Mouse (Mus musculus) 3134 (cell line): Measurements from ENCODE around the gene Galnt9.

Experiments used
- DNase-seq: peaks from one replicate; pipeline ENCODE4 v3.0.0-alpha.2; 2011; ENCODE audit warnings: low spot score; ENCODE audit not compliant: insufficient read length; ENCODE audit errors: extremely low read depth

Gene Galnt9

DNA sequence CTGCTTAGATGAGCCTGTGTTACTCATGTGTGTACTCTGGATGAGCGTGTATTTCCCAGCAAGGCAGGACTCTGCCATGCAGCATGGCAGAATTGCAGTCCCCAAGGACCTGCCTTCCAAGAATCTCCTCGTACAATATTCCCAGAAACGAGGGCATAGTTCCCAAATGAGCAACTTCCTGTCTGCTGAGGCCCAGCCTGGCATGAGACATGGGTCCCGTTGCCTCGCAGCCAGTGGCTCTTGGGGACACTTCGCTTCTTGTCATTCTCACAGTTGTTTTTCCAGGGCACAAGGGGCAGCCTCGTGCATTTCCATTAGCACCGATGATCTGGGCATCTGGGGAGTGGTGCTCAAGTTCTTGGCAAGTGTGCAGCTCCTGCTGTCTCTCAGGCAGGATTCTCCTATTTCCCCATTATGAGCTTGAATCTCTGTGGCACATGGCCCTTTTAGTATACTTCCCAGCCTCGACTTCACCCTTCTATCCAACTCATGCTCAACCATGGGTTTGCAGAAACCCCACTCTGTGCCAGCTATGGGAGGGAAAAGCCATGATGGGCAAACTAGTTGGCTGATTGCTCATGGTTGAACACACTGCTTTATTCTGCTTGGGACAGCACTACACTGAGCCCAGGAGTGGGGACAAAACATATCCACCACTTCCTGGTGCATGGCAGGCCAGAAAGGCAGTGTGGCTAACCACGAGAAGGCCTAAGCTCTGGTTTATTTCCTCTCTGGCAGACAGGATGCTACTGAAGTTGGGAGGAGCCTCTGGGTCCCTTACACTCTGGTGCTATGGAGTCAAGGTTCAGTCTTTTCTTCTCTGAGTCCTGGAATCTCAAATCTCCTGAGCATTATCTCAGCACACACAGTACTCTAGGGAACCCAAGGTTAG, 38.7 kb downstream of the Galnt9 start:
- DNase-seq, result peak; percentile 40

DNA sequence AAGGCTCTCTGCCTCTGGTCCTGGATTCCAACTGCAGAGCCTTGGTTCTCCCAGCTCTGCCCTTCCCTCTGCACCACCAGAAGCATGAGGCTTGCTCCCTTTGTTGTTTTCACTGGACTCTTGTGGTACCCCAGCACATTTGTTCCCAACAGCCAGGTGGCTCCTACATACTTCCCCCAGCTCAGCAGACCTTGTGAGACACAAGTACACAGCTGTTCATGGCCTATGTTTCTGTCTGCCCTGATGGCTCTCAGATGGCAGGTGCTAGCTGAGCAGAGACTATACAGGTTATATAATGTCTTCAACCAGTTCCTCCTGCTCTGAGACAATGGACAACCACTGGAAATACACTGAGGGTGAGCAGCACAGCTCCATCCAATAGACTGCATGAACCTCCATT, 43.3 kb downstream of the Galnt9 start:
- DNase-seq, result no peak

GRCm38 (mm10) chr5:110589833-110590232, 45.7 kb downstream of the Galnt9 start:
- DNase-seq, result no peak

DNA sequence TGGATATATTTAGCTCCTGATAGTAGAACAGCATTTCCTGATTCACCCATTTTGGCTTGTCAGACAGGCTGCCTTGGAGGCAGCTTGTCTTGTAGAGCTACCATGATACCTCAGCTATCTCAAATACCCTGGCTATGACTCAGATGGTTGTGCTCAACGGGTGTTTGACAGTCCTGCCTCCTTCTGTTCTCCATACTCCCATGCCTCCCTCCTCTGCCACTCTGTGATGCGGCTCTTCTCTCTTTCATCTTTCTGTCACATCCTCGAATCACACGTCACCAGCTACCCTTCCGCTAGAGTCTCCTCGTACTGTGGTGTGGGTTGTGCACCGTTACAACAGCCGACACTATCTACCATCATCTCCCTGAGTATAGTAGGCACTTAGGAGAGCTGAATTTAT, 50.3 kb downstream of the Galnt9 start:
- no peak for DNase-seq

DNA sequence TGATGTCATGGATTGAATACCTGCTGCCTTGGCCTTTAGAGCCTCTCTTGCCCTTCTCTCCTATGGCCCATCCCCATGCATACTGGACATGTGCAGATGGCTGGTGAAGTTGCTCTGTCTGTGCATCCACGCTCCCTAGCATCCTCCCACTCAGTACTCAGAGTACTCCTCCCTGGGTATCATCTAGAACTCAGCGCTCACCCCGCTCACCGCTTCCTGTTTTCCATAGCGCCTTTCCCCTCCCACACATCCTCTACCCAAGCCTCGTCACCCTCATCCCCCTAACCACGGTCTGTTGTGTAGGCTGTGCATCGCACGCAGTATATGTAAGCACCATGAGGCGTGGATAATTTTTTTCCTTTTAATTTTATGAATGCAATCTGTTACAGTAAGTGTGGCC, 51.2 kb downstream of the Galnt9 start:
- DNase-seq, result no peak

- no peak for DNase-seq
These were observed 52.1 kb downstream of the Galnt9 start for GRCm38 (mm10) chr5:110596086-110596780.

DNA sequence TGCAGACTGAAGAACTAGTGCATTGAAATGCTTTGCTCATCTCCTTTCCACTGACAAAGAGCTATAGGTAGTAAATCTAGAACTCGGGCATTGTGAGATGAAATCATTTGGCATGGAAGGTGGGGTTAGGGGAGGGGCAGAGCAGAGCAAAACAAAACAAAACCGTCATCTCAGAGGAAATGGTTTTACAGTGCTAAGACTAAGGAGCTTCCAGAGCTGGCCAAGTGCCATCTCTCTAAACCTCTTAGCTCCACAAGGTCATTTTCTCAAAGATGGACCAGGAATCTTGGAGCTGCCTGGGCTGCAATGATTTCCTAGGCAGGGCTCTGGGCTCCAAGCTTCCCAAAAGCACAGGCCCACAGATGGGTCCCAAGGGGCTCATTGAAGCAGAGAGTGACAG, 53.3 kb downstream of the Galnt9 start:
- no peak for DNase-seq

DNA sequence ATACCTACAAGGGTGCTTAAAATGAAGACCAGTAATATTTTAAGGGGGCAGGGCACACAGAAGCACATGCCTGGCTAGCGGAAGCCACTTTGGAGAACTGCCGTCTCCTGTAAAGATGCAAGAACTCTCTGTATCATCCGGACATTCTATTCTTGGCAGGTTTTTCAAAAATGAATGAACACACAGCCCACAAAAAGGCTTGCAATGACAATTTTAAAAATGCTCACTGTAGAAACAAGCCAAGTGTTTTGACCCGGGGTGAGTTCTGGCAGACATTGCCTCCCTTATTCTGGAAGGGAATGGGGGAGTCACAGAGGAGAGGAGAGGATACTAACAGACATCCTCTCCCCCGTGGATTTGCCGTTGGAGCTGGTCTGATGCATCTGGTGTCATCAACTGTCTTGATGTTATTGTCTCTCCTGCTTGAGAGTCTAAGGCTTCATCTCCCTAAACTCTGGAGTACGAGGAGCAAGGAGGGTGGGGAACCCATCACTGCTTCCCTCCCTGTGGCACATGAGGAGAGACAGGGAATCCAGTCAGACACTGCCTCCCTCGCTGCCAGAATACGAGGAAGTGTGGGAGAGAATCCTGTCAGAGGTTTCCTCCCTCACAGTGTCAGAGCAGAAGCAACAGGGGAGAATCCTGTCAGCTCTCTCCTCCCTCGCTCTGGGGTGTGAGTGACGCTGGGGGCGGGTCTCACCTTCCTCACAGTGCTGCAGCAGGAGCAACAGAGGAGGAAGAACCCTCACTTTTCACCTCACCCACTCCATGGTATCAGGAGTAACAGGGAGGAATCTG, 54.3 kb downstream of the Galnt9 start:
- DNase-seq, result no peak

- DNase-seq, result peak; percentile 55
These were observed 59.0 kb downstream of the Galnt9 start for GRCm38 (mm10) chr5:110603016-110603685.

- DNase-seq, result no peak
These were observed 60.2 kb downstream of the Galnt9 start for GRCm38 (mm10) chr5:110604311-110604710.

DNA sequence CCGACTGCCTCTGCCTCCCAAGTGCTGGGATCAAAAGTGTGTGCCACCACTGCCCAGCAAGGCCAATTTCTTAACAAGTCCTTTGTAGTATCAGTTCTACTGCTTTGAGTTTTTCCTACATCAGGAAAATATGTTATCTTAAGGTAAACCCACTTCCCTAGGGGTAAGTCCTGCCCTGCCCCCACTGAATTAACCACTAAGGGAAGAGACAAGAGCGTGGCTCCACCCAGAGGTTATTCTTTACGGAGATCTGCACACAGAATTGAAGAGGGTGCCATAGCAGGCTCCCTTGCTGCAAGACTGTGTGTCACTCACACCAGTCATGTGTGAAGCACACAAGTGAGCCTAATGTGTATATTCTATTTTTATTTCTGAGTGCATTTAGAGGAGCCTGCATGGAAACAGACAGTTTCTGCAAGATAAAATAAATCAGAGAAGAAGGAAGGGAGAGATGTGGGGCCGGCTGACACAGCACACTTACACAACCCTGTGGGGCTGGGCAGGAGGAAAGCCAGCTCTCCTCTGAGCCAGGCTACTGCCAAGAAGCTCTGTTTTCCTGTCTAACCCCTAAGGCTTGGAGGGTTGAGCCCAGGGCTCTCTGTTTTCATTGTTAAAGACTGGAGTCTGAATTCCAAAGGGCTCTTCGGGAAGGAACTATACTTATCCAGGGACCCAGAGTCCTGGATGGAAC, 61.5 kb downstream of the Galnt9 start:
- DNase-seq, result no peak

- DNase-seq, result peak; percentile 43
These were observed 63.6 kb downstream of the Galnt9 start for GRCm38 (mm10) chr5:110607767-110608166.

DNA sequence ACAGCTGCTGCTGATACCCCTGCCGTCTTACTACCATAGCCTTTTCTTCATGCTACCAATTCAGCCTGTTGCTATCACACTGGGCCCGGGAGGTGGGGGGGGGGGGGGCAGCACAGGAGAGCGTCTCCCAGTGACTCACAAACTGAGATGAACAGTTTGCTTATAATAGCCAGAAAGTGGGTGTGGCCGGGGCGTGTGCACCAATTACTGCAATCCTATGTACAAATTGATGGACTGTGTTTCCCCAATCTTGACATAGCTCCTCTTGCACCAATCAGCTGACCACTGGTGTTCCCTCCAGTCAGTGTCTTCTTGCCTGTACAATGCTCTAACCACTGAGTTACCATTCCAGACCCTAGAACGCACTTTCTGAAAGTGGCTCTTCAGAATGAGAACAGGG, 64.2 kb downstream of the Galnt9 start:
- no peak for DNase-seq

DNA sequence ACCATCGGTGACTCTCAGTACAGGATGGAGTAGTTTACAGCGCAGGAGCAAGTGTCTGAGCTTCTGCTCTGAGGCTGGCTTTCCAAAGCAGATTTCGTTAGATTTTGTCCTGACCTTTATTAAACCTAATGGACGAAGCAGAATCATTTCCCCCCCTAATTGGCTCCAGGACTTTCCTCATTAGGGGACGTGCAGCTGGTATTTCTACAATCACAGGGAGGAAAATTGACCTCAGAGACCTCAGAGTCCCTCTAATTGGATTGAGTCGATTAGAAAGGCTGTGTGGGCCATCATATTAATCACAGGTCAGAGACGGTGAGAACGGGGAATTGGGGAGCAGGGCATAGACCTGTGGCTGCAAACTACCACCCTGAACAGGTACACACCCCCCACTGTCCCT, 64.8 kb downstream of the Galnt9 start:
- DNase-seq, result no peak

DNA sequence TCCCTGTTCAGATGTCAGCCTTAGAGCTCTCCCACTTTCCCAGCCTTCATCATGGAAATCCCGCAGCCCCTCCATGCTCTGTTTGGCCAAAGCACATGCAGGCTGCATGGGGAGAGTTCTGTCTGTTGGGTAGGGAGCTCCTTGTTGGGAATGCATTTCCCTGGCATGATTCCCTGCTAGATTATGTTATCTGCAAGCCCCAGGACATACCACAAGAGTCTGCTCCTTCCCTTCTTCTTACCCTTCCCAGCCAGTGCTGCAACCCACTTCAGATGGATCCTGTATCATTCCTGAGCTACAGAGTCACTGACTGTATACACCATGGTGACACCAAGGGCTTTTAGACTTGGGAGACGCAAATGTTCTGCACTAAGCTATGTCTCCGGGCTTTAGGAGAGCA, 65.3 kb downstream of the Galnt9 start:
- no peak for DNase-seq

DNA sequence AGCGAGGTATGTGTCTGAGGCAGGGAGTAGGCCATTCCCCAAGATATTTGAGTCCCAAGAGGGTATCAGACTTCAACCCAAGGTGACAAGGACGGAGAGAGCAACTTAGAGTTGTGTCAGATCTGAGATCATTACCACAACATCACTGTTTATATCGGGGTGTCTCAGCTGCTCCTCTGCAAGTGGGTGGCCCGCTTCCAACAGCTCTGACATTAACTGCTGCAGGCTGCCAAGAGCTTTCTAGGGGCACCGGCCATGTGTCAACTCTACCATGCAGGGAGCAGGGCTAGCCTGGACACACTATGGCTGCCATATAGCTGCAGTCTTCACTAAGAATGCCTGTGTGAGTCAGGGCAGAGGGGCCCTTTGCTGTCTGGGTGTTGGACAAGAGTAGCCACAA, 65.7 kb downstream of the Galnt9 start:
- DNase-seq, result no peak

- no peak for DNase-seq
These were observed 66.3 kb downstream of the Galnt9 start for GRCm38 (mm10) chr5:110610484-110610883.

DNA sequence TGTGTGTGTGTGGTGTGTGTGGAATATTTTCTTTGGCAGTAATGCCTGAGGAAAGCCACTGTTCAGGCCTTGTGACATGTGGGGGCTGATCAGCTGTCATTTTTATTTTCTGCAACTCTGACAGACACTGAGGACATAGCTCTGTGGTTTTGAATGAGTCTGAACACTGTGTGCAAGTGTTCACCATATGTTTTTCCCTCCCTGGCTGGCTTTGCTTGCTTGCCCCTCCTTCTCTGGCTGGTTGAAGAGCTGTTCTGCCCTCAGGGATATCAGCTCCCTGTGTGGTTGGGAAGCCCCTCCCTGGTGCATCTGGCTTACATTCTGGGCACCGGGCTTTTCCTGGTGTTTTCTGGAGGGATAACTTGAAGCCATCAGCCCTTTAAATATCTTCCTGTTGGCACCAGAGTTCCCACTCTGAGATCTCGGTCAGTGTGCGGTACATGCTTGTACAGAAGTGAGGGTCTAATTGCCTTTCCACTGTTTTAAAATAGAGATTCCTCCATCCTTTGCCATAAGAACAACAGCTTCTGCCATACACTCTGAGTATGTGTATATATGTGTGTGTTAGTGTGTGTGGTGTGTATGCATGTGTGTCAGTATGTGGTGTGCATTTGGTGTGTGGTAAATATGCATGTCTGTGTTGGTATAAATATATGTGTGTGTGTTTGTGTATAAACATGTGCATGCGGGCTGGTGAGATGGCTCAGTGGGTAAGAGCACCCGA, 67.4 kb downstream of the Galnt9 start:
- DNase-seq, result peak; percentile 42

DNA sequence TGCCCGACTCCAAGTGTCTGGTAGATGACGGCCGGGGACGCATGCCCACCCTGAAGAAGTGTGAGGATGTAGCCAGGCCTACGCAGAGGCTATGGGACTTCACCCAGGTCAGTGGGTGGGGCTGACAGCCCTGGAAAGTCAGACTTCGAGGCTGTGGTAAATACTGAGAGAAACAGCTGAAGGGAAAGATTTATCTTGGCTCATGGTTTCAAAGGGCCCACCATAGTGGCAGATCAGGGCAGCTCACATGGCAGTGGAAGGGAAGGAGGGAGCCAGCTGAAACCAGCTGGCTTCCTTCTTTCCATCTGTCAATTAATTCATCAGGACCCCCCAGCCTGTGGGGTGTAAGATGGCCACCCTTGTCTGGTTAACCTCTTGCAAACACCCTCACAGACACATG, 75.1 kb downstream of the Galnt9 start:
- no peak for DNase-seq

DNA sequence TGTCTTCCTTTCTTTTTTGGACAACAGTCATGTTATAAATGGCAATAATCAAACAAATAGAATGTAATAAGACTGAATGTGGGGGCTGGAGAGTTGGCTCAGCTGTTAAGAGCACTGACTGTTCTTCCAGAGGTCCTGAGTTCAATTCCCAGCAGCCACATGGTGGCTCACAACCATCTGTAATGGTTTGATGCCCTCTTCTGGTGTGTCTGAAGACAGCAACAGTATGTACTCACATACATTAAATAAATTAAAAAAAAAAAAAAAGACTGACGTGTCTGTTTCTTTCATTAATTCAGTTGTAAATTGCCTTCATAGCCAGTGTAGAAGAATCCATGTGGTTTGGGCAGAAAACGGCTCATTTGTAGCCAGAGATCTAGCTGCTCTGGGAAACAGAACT, 80.2 kb downstream of the Galnt9 start:
- DNase-seq, result no peak
